Mouse (Mus musculus) kidney, postnatal 10 days (tissue): ENCODE measurements around the gene Birc2.
A peak's percentile ranks its signal among the peaks of the same experiment; 100 is the strongest.

ENCODE experiments used
- DNase-seq: peaks from one replicate; pipeline ENCODE4 v3.0.0; 2021; ENCODE audit warnings: mixed read lengths

Gene Birc2

GRCm38 (mm10) chr9:7783823-7784614, 52.8 kb downstream of the Birc2 start:
- no peak for DNase-seq

- DNase-seq: no peak
Observed at GRCm38 (mm10) chr9:7780250-7781150, 56.4 kb downstream of the Birc2 start.

- DNase-seq: no peak
Observed at GRCm38 (mm10) chr9:7779786-7780185, 57.1 kb downstream of the Birc2 start.

GRCm38 (mm10) chr9:7778771-7779170, 58.1 kb downstream of the Birc2 start:
- no peak for DNase-seq

- peak; percentile 34 for DNase-seq
Observed at GRCm38 (mm10) chr9:7777652-7778051, 59.2 kb downstream of the Birc2 start.

GRCm38 (mm10) chr9:7776940-7777339, 59.9 kb downstream of the Birc2 start:
- no peak for DNase-seq

GRCm38 (mm10) chr9:7775986-7776385, 60.9 kb downstream of the Birc2 start:
- no peak for DNase-seq

- no peak for DNase-seq
Observed at GRCm38 (mm10) chr9:7775011-7775410, 61.9 kb downstream of the Birc2 start.

- no peak for DNase-seq
Observed at GRCm38 (mm10) chr9:7774538-7774937, 62.3 kb downstream of the Birc2 start.

- no peak for DNase-seq
Observed at GRCm38 (mm10) chr9:7773686-7774085, 63.2 kb downstream of the Birc2 start.

GRCm38 (mm10) chr9:7772773-7773454, 64.0 kb downstream of the Birc2 start:
- DNase-seq: no peak

GRCm38 (mm10) chr9:7772361-7772760, 64.5 kb downstream of the Birc2 start:
- DNase-seq: no peak

GRCm38 (mm10) chr9:7769491-7769890, 67.4 kb downstream of the Birc2 start:
- no peak for DNase-seq

GRCm38 (mm10) chr9:7769081-7769480, 67.8 kb downstream of the Birc2 start:
- DNase-seq: no peak
